Mouse (Mus musculus) kidney, adult 11 months (tissue): ENCODE results near the gene Ppp2r2c.

ENCODE experiments used
- DNase-seq: peaks from one replicate; pipeline ENCODE4 v3.0.0; 2022

Ppp2r2c gene

GRCm38 (mm10) chr5:36875956-36876355 is 7.6 kb downstream of the Ppp2r2c start:
- no peak for DNase-seq

- no peak for DNase-seq
These were observed 8.6 kb downstream of the Ppp2r2c start for GRCm38 (mm10) chr5:36876777-36877396.

- no peak for DNase-seq
These were observed 9.3 kb downstream of the Ppp2r2c start for GRCm38 (mm10) chr5:36877641-36878040.

- no peak for DNase-seq
These were observed 10.5 kb downstream of the Ppp2r2c start for GRCm38 (mm10) chr5:36878801-36879200.

- DNase-seq = no peak
These were observed 12.3 kb downstream of the Ppp2r2c start for GRCm38 (mm10) chr5:36880622-36881021.

- DNase-seq = no peak
These were observed 15.2 kb downstream of the Ppp2r2c start for GRCm38 (mm10) chr5:36883516-36883915.

- DNase-seq = no peak
These were observed 16.8 kb downstream of the Ppp2r2c start for GRCm38 (mm10) chr5:36885067-36885466.

GRCm38 (mm10) chr5:36885595-36885994 is 17.3 kb downstream of the Ppp2r2c start:
- DNase-seq = no peak

GRCm38 (mm10) chr5:36886298-36886697 is 18.0 kb downstream of the Ppp2r2c start:
- no peak for DNase-seq

- no peak for DNase-seq
These were observed 18.6 kb downstream of the Ppp2r2c start for GRCm38 (mm10) chr5:36886852-36887283.

- DNase-seq = no peak
These were observed 19.1 kb downstream of the Ppp2r2c start for GRCm38 (mm10) chr5:36887299-36887988.

- DNase-seq = no peak
These were observed 20.2 kb downstream of the Ppp2r2c start for GRCm38 (mm10) chr5:36888501-36888900.

GRCm38 (mm10) chr5:36888911-36889310 is 20.6 kb downstream of the Ppp2r2c start:
- DNase-seq = no peak

GRCm38 (mm10) chr5:36889380-36889886 is 21.1 kb downstream of the Ppp2r2c start:
- no peak for DNase-seq

GRCm38 (mm10) chr5:36890794-36891193 is 22.5 kb downstream of the Ppp2r2c start:
- no peak for DNase-seq

GRCm38 (mm10) chr5:36891793-36892470 is 23.6 kb downstream of the Ppp2r2c start:
- DNase-seq = no peak

GRCm38 (mm10) chr5:36893263-36893662 is 24.9 kb downstream of the Ppp2r2c start:
- no peak for DNase-seq

- no peak for DNase-seq
These were observed 25.8 kb downstream of the Ppp2r2c start for GRCm38 (mm10) chr5:36894070-36894469.

GRCm38 (mm10) chr5:36894604-36895368 is 26.5 kb downstream of the Ppp2r2c start:
- no peak for DNase-seq

GRCm38 (mm10) chr5:36895621-36896573 is 27.6 kb downstream of the Ppp2r2c start:
- no peak for DNase-seq

GRCm38 (mm10) chr5:36897999-36898398 is 29.7 kb downstream of the Ppp2r2c start:
- no peak for DNase-seq
